In genomic region chr17:54752917-54753316, GRCm38 (mm10) we compare ENCODE assay signal across 16 mouse cellular contexts.
DNase-seq lines count a peak whose midpoint lies in the region; ATAC-seq and TF ChIP-seq lines count a peak whose summit lies in the region.
"Had no signal": no experiment of that assay in that cellular context is flagged by ENCODE, and none has a peak within 500 bp of the region (broad histone marks: within the 10 kb centered on the region; RNA-seq: fewer than 3 reads in every experiment).

No protein-coding gene starts in this region.

- H3K36me3 ChIP-seq in hindbrain, embryonic 14.5 days (replicated peaks; ENCODE audit: control insufficient read depth, insufficient read depth), result no peaks in the 10 kb centered on the region
- H3K36me3 ChIP-seq in hindbrain, embryonic 10.5 days, result no peaks in the 10 kb centered on the region
- H3K36me3 ChIP-seq: embryonic facial prominence, embryonic 13.5 days; forebrain, embryonic 12.5 days; heart, embryonic 10.5 days had no signal

- H3K27ac ChIP-seq in hindbrain, embryonic 14.5 days, result no peak overlapping the region
- H3K27ac ChIP-seq in hindbrain, embryonic 10.5 days, result no peak overlapping the region
- peak overlapping the region; percentile 58; the same call in 1 of the 2 replicates for H3K27ac ChIP-seq in layer of hippocampus, adult 2 months
- H3K27ac ChIP-seq: embryonic facial prominence, embryonic 13.5 days; forebrain, embryonic 12.5 days; heart, embryonic 10.5 days had no signal

- no peaks in the 10 kb centered on the region for H3K27me3 ChIP-seq in hindbrain, embryonic 14.5 days (ENCODE audit: control insufficient read depth, insufficient read depth, low read length)
- H3K27me3 ChIP-seq in hindbrain, embryonic 10.5 days (ENCODE audit: insufficient read depth, poor library complexity, severe bottlenecking), result no peaks in the 10 kb centered on the region
- H3K27me3 ChIP-seq: CH12.LX; embryonic facial prominence, embryonic 13.5 days; forebrain, embryonic 12.5 days; Patski had no signal

- TF ChIP-seq CTCF in layer of hippocampus, adult 2 months (conservative IDR thresholded peaks at IDR 0.05), result no peak

- no peaks in the 10 kb centered on the region for H3K9me3 ChIP-seq in hindbrain, embryonic 14.5 days (ENCODE audit: control insufficient read depth, low read length)
- H3K9me3 ChIP-seq in hindbrain, embryonic 10.5 days, result no peaks in the 10 kb centered on the region
- H3K9me3 ChIP-seq: embryonic facial prominence, embryonic 13.5 days; forebrain, embryonic 12.5 days; heart, embryonic 10.5 days had no signal

- H3K4me2 ChIP-seq in hindbrain, embryonic 14.5 days (replicated peaks), result no peak overlapping the region
- H3K4me2 ChIP-seq: embryonic facial prominence, embryonic 13.5 days; forebrain, embryonic 12.5 days had no signal

- H3K9ac ChIP-seq in hindbrain, embryonic 14.5 days, result no peak overlapping the region
- H3K9ac ChIP-seq: embryonic facial prominence, embryonic 13.5 days; forebrain, embryonic 12.5 days had no signal

- no peaks in the 10 kb centered on the region for H3K4me1 ChIP-seq in hindbrain, embryonic 14.5 days (replicated peaks; ENCODE audit: control insufficient read depth, insufficient read depth, low read length)
- H3K4me1 ChIP-seq in hindbrain, embryonic 10.5 days (replicated peaks), result peaks cover 3% of the 10 kb centered on the region; the same call in 1 of the 2 replicates
- H3K4me1 ChIP-seq: embryonic facial prominence, embryonic 13.5 days; heart, embryonic 10.5 days had no signal

- 0 out of 2 replicates have a peak, but pooled peaks have one; percentile 37 for ATAC-seq in hindbrain, embryonic 14.5 days (ENCODE audit: low FRiP score)
- ATAC-seq: activated CD4-positive, CD25-positive, alpha-beta regulatory T cell, adult 4 months; Patski had no signal

- no peak for DNase-seq in hindbrain, embryonic 14.5 days (ENCODE audit: low spot score)
- no peak for DNase-seq in hindbrain, embryonic 10.5 days (ENCODE audit: low spot score)
- DNase-seq in layer of hippocampus, adult 2 months (ENCODE audit: low spot score in 2 of 2), result no peak
- DNase-seq in layer of hippocampus, postnatal 10 days (ENCODE audit: low spot score in 2 of 2), result no peak
- peak; percentile 2 for DNase-seq in right cerebral cortex, adult 18-20 months
- no peak for DNase-seq in right cerebral cortex, postnatal 4 days
- DNase-seq: adrenal gland, postnatal 14 days; cerebellum, adult 18-20 months; cerebellum, adult 9-11 months; cerebellum, postnatal 36 days had no signal

- no peak overlapping the region for H3K4me3 ChIP-seq in hindbrain, embryonic 14.5 days (replicated peaks; ENCODE audit: low read length)
- H3K4me3 ChIP-seq in hindbrain, embryonic 10.5 days, result no peak overlapping the region
- no peak overlapping the region for H3K4me3 ChIP-seq in layer of hippocampus, adult 2 months
- H3K4me3 ChIP-seq: embryonic facial prominence, embryonic 13.5 days; forebrain, embryonic 12.5 days; heart, embryonic 10.5 days had no signal
